Mouse (Mus musculus): Measurements from ENCODE around the gene Epb41l3. TPM values are rescaled to one million over a fixed set of nuclear protein-coding genes. Genes with fewer than 3 reads are reported as not detected.

Epb41l3 gene
- polyA plus RNA-seq, 1 experiment from 2014 or later: 122 TPM

GRCm38 (mm10) chr17:69158690-69159089 lies 83.2 kb downstream of the Epb41l3 start:
- 0 out of 4 replicates have a peak overlapping the region, but pooled peaks of 1 of the 2 experiments have one; percentile 11 for H3K27ac ChIP-seq (replicated peaks in 1 of 2; ENCODE audit: control insufficient read depth in 1 of 2, insufficient read depth in 1 of 2, low read depth in 2 of 2, low read length in 2 of 2)
- H3K9ac ChIP-seq (ENCODE audit: low read length): peak overlapping the region; percentile 99; the same call in 1 of the 2 replicates
- H3K36me3 ChIP-seq (ENCODE audit: control insufficient read depth, insufficient read depth, low read length): no peaks in the 10 kb centered on the region
- peak overlapping the region; percentile 72 for H3K4me2 ChIP-seq (ENCODE audit: low read length)
- peaks cover 7 to 27% of the 10 kb centered on the region in 2 experiments; a peak in 3 of 4 replicates for H3K4me1 ChIP-seq (ENCODE audit: control insufficient read depth in 2 of 2, insufficient read depth in 2 of 2, low read length in 2 of 2)
- H3K27me3 ChIP-seq (ENCODE audit: control insufficient read depth, insufficient read depth, low read length): no peaks in the 10 kb centered on the region
- H3K9me3 ChIP-seq (ENCODE audit: control insufficient read depth, low read length): no peaks in the 10 kb centered on the region
- WGBS: 89% methylated on average over 5 of the region's 5 CpGs
- ATAC-seq (ENCODE audit: insufficient number of reproducible peaks, insufficient read depth, low FRiP score, low read depth): no peak
- H3K4me3 ChIP-seq (ENCODE audit: control insufficient read depth in 1 of 2, insufficient read depth in 1 of 2, low read depth in 1 of 2, low read length in 2 of 2): 0 out of 4 replicates have a peak overlapping the region, but pooled peaks have one; percentile 88 to 97

DNA sequence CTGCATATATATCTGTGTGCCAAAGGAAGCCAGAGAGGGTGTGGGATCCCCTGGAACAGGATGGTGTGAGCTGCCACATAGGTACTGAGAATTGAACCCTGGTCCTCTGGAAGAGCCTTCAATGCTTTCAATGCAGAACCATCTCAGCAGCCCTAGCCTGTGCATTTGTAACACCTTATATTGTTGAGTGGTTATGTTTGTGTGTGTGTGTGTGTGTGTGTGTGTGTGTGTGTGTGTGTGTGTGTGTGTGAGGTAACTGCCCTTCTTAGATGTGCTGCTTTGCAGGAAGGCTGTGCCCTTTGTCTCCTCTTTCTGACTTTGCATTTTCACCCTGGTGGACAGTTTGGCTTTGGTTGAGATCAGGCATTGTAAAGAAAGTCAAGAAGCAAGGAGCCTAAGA lies 87.2 kb downstream of the Epb41l3 start:
- Histone ChIP-seq H3K4me3 (ENCODE audit: control insufficient read depth in 1 of 2, insufficient read depth in 1 of 2, low read depth in 1 of 2, low read length in 2 of 2) (no peak overlapping the region), H3K4me2 (ENCODE audit: low read length) (no peak overlapping the region), H3K9ac (ENCODE audit: low read length) (no peak overlapping the region), H3K4me1 (ENCODE audit: control insufficient read depth in 2 of 2, insufficient read depth in 2 of 2, low read length in 2 of 2) (peaks cover 12 to 42% of the 10 kb centered on the region in 2 experiments), H3K9me3 (ENCODE audit: control insufficient read depth, low read length) (no peaks in the 10 kb centered on the region), H3K27ac (replicated peaks in 1 of 2; ENCODE audit: control insufficient read depth in 1 of 2, insufficient read depth in 1 of 2, low read depth in 2 of 2, low read length in 2 of 2) (no peak overlapping the region), H3K36me3 (ENCODE audit: control insufficient read depth, insufficient read depth, low read length) (no peaks in the 10 kb centered on the region), H3K27me3 (ENCODE audit: control insufficient read depth, insufficient read depth, low read length) (no peaks in the 10 kb centered on the region)
- ATAC-seq (ENCODE audit: insufficient number of reproducible peaks, insufficient read depth, low FRiP score, low read depth): no peak

GRCm38 (mm10) chr17:69176949-69177501 lies 101.5 kb downstream of the Epb41l3 start:
- H3K27ac ChIP-seq (replicated peaks in 1 of 2; ENCODE audit: control insufficient read depth in 1 of 2, insufficient read depth in 1 of 2, low read depth in 2 of 2, low read length in 2 of 2): peak overlapping the region in 1 of 2 experiments; percentile 1; a peak in 1 of 4 replicates
- H3K9me3 ChIP-seq (ENCODE audit: control insufficient read depth, low read length): no peaks in the 10 kb centered on the region
- H3K4me1 ChIP-seq (ENCODE audit: control insufficient read depth in 2 of 2, insufficient read depth in 2 of 2, low read length in 2 of 2): peaks cover 16 to 29% of the 10 kb centered on the region in 2 experiments
- H3K36me3 ChIP-seq (ENCODE audit: control insufficient read depth, insufficient read depth, low read length): no peaks in the 10 kb centered on the region
- H3K4me3 ChIP-seq (ENCODE audit: control insufficient read depth in 1 of 2, insufficient read depth in 1 of 2, low read depth in 1 of 2, low read length in 2 of 2): peak overlapping the region in 1 of 2 experiments; percentile 9; a peak in 1 of 4 replicates
- ATAC-seq (ENCODE audit: insufficient number of reproducible peaks, insufficient read depth, low FRiP score, low read depth): no peak
- no peaks in the 10 kb centered on the region for H3K27me3 ChIP-seq (ENCODE audit: control insufficient read depth, insufficient read depth, low read length)
- WGBS: 37% methylated on average over 16 of the region's 16 CpGs
- H3K9ac ChIP-seq (ENCODE audit: low read length): peak overlapping the region; percentile 38
- peak overlapping the region; percentile 53 for H3K4me2 ChIP-seq (ENCODE audit: low read length)

DNA sequence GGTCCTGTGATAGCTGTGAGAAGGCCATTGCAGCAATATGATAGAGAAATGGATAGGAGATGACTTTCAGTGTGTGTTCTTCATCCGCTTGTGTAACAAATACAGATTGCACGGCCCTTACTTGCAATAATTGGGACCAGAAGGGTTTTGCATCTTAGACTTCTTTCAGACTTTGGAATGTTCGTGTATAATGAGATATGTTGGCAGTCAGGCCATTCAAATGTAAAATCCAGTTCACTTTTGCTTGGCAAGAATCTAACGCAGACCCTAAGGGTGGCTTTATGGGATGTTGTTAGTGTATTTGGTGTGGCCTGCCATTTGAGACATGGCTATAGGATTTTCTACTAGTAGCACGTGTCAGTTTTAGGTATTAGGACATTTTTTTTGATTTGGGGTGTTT lies 102.5 kb downstream of the Epb41l3 start:
- no peak for ATAC-seq (ENCODE audit: insufficient number of reproducible peaks, insufficient read depth, low FRiP score, low read depth)
- Histone ChIP-seq H3K27ac (replicated peaks in 1 of 2; ENCODE audit: control insufficient read depth in 1 of 2, insufficient read depth in 1 of 2, low read depth in 2 of 2, low read length in 2 of 2) (no peak overlapping the region), H3K9me3 (ENCODE audit: control insufficient read depth, low read length) (no peaks in the 10 kb centered on the region), H3K27me3 (ENCODE audit: control insufficient read depth, insufficient read depth, low read length) (no peaks in the 10 kb centered on the region), H3K4me3 (ENCODE audit: control insufficient read depth in 1 of 2, insufficient read depth in 1 of 2, low read depth in 1 of 2, low read length in 2 of 2) (no peak overlapping the region), H3K4me1 (ENCODE audit: control insufficient read depth in 2 of 2, insufficient read depth in 2 of 2, low read length in 2 of 2) (peaks cover 20 to 37% of the 10 kb centered on the region in 2 experiments), H3K36me3 (ENCODE audit: control insufficient read depth, insufficient read depth, low read length) (no peaks in the 10 kb centered on the region), H3K9ac (ENCODE audit: low read length) (no peak overlapping the region), H3K4me2 (ENCODE audit: low read length) (no peak overlapping the region)
- WGBS: 85% methylated on average over 5 of the region's 5 CpGs

GRCm38 (mm10) chr17:69180905-69181559 lies 105.5 kb downstream of the Epb41l3 start:
- H3K4me1 ChIP-seq (ENCODE audit: control insufficient read depth in 2 of 2, insufficient read depth in 2 of 2, low read length in 2 of 2): peaks cover 20 to 40% of the 10 kb centered on the region in 2 experiments
- H3K9ac ChIP-seq (ENCODE audit: low read length): peak overlapping the region; percentile 63
- no peaks in the 10 kb centered on the region for H3K9me3 ChIP-seq (ENCODE audit: control insufficient read depth, low read length)
- peak overlapping the region; percentile 22 to 23 for H3K4me3 ChIP-seq (ENCODE audit: control insufficient read depth in 1 of 2, insufficient read depth in 1 of 2, low read depth in 1 of 2, low read length in 2 of 2)
- no peaks in the 10 kb centered on the region for H3K36me3 ChIP-seq (ENCODE audit: control insufficient read depth, insufficient read depth, low read length)
- no peaks in the 10 kb centered on the region for H3K27me3 ChIP-seq (ENCODE audit: control insufficient read depth, insufficient read depth, low read length)
- peak overlapping the region; percentile 66 for H3K4me2 ChIP-seq (ENCODE audit: low read length)
- 6% methylated on average over 12 of the region's 12 CpGs for WGBS
- peak; percentile 65; the same call in 1 of the 2 replicates for ATAC-seq (ENCODE audit: insufficient number of reproducible peaks, insufficient read depth, low FRiP score, low read depth)
- H3K27ac ChIP-seq (replicated peaks in 1 of 2; ENCODE audit: control insufficient read depth in 1 of 2, insufficient read depth in 1 of 2, low read depth in 2 of 2, low read length in 2 of 2): peak overlapping the region; percentile 93 to 94

GRCm38 (mm10) chr17:69181560-69182316 lies 106.3 kb downstream of the Epb41l3 start:
- Histone ChIP-seq H3K9me3 (ENCODE audit: control insufficient read depth, low read length) (no peaks in the 10 kb centered on the region), H3K9ac (ENCODE audit: low read length) (peak overlapping the region; percentile 63), H3K27ac (replicated peaks in 1 of 2; ENCODE audit: control insufficient read depth in 1 of 2, insufficient read depth in 1 of 2, low read depth in 2 of 2, low read length in 2 of 2) (peak overlapping the region; percentile 93 to 94), H3K36me3 (ENCODE audit: control insufficient read depth, insufficient read depth, low read length) (no peaks in the 10 kb centered on the region), H3K4me2 (ENCODE audit: low read length) (peak overlapping the region; percentile 66), H3K4me1 (ENCODE audit: control insufficient read depth in 2 of 2, insufficient read depth in 2 of 2, low read length in 2 of 2) (peaks cover 20 to 36% of the 10 kb centered on the region in 2 experiments), H3K27me3 (ENCODE audit: control insufficient read depth, insufficient read depth, low read length) (no peaks in the 10 kb centered on the region), H3K4me3 (ENCODE audit: control insufficient read depth in 1 of 2, insufficient read depth in 1 of 2, low read depth in 1 of 2, low read length in 2 of 2) (peak overlapping the region; percentile 22 to 23)
- no peak for ATAC-seq (ENCODE audit: insufficient number of reproducible peaks, insufficient read depth, low FRiP score, low read depth)
- 13% methylated on average over 7 of the region's 7 CpGs for WGBS

- Histone ChIP-seq H3K4me3 (ENCODE audit: control insufficient read depth in 1 of 2, insufficient read depth in 1 of 2, low read depth in 1 of 2, low read length in 2 of 2) (no peak overlapping the region), H3K27ac (replicated peaks in 1 of 2; ENCODE audit: control insufficient read depth in 1 of 2, insufficient read depth in 1 of 2, low read depth in 2 of 2, low read length in 2 of 2) (no peak overlapping the region), H3K4me2 (ENCODE audit: low read length) (no peak overlapping the region), H3K9me3 (ENCODE audit: control insufficient read depth, low read length) (no peaks in the 10 kb centered on the region), H3K4me1 (ENCODE audit: control insufficient read depth in 2 of 2, insufficient read depth in 2 of 2, low read length in 2 of 2) (peaks cover under 1 to 13% of the 10 kb centered on the region in 2 experiments), H3K27me3 (ENCODE audit: control insufficient read depth, insufficient read depth, low read length) (no peaks in the 10 kb centered on the region), H3K9ac (ENCODE audit: low read length) (no peak overlapping the region), H3K36me3 (ENCODE audit: control insufficient read depth, insufficient read depth, low read length) (no peaks in the 10 kb centered on the region)
- WGBS: 77% methylated on average over 3 of the region's 3 CpGs
- no peak for ATAC-seq (ENCODE audit: insufficient number of reproducible peaks, insufficient read depth, low FRiP score, low read depth)
These were observed 112.3 kb downstream of the Epb41l3 start for GRCm38 (mm10) chr17:69187794-69188193.
